Mouse (Mus musculus): ENCODE results near the gene Nxpe2.

DNA sequence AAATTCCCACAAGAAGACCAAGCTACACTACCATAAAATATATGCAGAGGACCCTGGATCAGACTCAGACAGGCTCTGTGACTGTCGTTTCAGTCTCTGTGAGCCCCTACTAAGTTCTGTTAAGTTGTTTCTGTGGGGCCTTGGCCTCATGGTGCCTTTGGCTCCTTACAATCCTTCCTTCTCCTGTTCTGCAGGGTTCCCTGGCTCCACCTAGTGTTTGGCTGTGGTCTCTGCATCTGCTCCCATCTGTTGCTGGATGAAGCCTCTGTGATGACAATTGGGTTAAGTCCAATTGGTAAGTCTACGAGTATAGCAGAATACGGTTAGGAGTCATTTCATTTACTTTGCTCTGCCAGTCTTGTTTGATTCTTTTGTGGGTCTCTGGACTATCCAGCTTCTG, 1.5 kb upstream of the Nxpe2 start:
- TF ChIP-seq POLR2A (IDR thresholded peaks at IDR 0.05; ENCODE audit: extremely low read depth, insufficient read depth, low read length) (no peak), CTCF (IDR thresholded peaks at IDR 0.05; ENCODE audit: extremely low read depth, insufficient read depth, low read length) (peak; percentile 94)
